Mouse (Mus musculus) cerebellum, postnatal 10 days (tissue): Measurements from ENCODE around the gene Elf1.
"Not testable (repeated sequence)": the region's sequence is repeated elsewhere in the genome, so short reads cannot be mapped to it uniquely, and the experiment has no call there.

Source experiments
- DNase-seq, 2 experiments: peaks; one replicate each; pipeline ENCODE4 v3.0.0; 2021; ENCODE audit warnings: mixed read lengths in 2 of 2

The Elf1 gene

GRCm38 (mm10) chr14:79522387-79522786, 41.4 kb downstream of the Elf1 start:
- DNase-seq: no peak

GRCm38 (mm10) chr14:79526106-79526505, 45.1 kb downstream of the Elf1 start:
- not testable (repeated sequence) for DNase-seq

- no peak for DNase-seq
Observed at GRCm38 (mm10) chr14:79527704-79528103, 46.7 kb downstream of the Elf1 start.

GRCm38 (mm10) chr14:79529581-79530554, 48.9 kb downstream of the Elf1 start:
- no peak for DNase-seq

GRCm38 (mm10) chr14:79530761-79531160, 49.8 kb downstream of the Elf1 start:
- DNase-seq: no peak

- no peak for DNase-seq
Observed at GRCm38 (mm10) chr14:79532036-79532776, 51.2 kb downstream of the Elf1 start.

GRCm38 (mm10) chr14:79533350-79533749, 52.4 kb downstream of the Elf1 start:
- no peak for DNase-seq

- DNase-seq: no peak
Observed at GRCm38 (mm10) chr14:79534206-79534605, 53.2 kb downstream of the Elf1 start.

GRCm38 (mm10) chr14:79534656-79535055, 53.7 kb downstream of the Elf1 start:
- DNase-seq: not testable (repeated sequence)

- DNase-seq: no peak
Observed at GRCm38 (mm10) chr14:79535318-79535717, 54.3 kb downstream of the Elf1 start.

GRCm38 (mm10) chr14:79536011-79536410, 55.0 kb downstream of the Elf1 start:
- DNase-seq: no peak

GRCm38 (mm10) chr14:79536837-79537236, 55.8 kb downstream of the Elf1 start:
- no peak for DNase-seq

GRCm38 (mm10) chr14:79537463-79537862, 56.5 kb downstream of the Elf1 start:
- DNase-seq: no peak

GRCm38 (mm10) chr14:79537921-79538320, 56.9 kb downstream of the Elf1 start:
- DNase-seq: no peak

- no peak for DNase-seq
Observed at GRCm38 (mm10) chr14:79541606-79542005, 60.6 kb downstream of the Elf1 start.

- no peak for DNase-seq
Observed at GRCm38 (mm10) chr14:79549343-79549742, 68.3 kb downstream of the Elf1 start.

- DNase-seq: no peak
Observed at GRCm38 (mm10) chr14:79551929-79552328, 70.9 kb downstream of the Elf1 start.

GRCm38 (mm10) chr14:79552854-79553253, 71.9 kb downstream of the Elf1 start:
- DNase-seq: no peak

- DNase-seq: no peak
Observed at GRCm38 (mm10) chr14:79557796-79558195, 76.8 kb downstream of the Elf1 start.

- peak; percentile 63 to 70 for DNase-seq
Observed at GRCm38 (mm10) chr14:79562745-79563144, 81.8 kb downstream of the Elf1 start.

- no peak for DNase-seq
Observed at GRCm38 (mm10) chr14:79564784-79565183, 83.8 kb downstream of the Elf1 start.

- no peak for DNase-seq
Observed at GRCm38 (mm10) chr14:79573482-79574191, 92.6 kb downstream of the Elf1 start.

GRCm38 (mm10) chr14:79574361-79574760, 93.4 kb downstream of the Elf1 start:
- DNase-seq: no peak
